Mouse (Mus musculus): ENCODE data around the gene Nr2f2.
A peak's percentile ranks its signal among the peaks of the same experiment; 100 is the strongest.

The Nr2f2 gene

DNA sequence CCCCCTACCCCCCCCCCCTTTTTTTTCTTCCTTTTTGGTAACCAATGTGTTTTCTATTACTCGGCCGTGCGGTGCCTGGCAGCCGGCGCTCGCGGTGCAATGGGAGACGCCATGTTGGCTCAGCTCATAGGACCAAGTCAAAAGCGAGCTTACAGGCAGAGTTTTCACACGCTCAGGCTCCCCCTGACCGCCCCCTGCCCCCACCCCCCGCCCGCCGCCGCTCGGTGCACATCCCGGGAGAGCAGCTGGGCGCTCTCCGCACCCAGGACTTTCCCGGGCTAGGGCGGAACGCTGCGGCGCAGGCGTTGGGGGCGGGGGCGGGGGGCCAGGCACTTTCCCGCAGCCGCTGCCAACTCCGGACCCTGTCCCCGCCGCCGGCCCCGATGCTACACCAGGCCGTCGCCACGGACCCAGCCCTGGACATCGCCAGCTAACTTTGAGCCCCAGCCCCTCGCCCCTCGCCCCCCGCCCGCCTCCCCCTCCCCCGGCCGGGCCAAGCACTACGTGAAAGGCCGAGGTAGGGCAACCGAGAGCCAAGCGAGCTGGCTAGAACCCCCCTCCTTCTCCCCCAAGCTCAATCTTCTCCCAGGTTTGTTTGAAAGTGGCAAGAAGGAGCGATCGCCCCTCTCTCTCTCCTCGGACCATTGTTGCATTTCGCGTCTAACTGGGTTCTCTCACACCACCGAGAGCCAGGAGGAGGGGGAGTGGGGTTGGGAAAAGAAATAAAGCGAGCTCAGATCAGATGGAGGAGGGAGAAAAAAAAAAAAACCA lies 15.6 kb downstream of the Nr2f2 start:
- DNase-seq (ENCODE audit: low spot score in 2 of 2), result no peak

GRCm38 (mm10) chr7:70349981-70350670 lies 16.4 kb downstream of the Nr2f2 start:
- no peak for DNase-seq (ENCODE audit: low spot score in 2 of 2)

DNA sequence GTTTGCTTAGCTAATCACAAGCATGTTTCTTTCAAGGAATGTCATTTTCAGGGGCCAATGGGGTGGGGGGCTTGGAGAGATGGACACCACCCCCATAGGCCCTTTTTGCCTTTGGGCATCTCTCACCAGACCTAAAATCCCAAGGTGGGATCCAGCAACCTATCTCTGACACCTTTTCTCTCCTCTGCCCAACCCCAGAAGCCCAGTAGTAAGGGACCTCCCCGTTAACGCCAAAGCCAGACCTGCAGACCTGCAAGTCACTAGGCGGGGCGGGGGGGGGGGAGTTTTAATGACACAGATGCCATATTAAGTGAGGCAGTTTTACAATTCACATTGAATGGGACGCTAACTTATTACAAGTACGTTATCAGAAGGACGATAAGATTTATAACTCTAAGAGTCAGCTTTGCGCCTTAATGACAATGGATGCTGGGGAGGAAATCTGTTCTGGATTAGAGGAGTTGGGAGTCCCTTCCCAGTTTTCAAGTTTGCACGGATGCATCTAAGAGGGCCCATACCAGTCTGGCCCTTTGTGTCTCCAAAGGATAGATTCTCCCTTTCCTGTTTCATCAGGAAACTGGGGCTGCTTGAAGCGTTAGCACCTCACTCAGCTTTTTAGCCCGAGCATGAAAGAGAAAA lies 17.4 kb downstream of the Nr2f2 start:
- DNase-seq (ENCODE audit: low spot score in 2 of 2), result no peak

DNA sequence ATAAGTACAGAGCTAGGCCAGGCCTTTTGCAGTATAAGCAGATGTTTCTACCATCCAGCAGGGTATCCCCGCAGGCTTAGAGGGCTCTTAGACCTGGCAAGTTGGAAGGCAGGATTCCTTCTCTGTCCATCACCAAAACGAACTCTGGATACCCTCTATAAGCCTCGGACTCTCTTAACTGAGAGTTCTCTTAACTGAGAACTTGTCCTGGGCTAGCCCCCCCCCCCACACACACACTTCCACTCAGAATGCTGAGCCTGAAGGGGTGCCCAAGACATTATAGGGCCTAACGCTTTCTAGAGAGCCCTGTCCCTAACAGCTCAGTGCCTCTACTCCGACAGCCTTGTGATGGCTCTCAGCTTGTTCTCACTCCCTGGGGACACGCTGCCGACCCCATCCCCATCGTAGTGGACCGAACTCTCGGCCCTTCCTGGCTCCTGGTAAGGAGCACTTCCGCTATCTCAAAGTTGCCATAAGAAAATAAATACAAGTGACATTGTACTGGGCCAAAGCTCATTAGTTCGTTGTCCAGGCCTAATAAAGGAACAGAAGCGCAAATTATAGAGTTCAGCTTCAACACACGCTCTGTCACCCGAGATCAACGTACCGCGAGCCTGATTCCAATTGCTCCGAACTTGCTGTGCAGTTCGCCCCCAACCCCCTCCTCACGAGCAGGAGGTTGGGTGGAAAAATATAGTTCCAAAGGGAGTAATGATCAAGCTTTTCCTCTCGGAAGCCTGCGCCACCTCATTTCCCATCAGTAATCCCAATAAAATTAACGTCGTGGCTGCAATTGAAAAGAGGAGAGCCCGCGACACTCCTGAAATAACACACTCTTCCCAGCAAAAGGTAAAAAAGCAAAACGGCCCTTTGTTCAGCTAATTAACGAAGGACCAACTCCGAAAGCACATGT lies 18.2 kb downstream of the Nr2f2 start:
- no peak for DNase-seq (ENCODE audit: low spot score in 2 of 2)

- DNase-seq (ENCODE audit: low spot score in 2 of 2), result no peak
These were observed 18.9 kb downstream of the Nr2f2 start for GRCm38 (mm10) chr7:70347618-70347958.

DNA sequence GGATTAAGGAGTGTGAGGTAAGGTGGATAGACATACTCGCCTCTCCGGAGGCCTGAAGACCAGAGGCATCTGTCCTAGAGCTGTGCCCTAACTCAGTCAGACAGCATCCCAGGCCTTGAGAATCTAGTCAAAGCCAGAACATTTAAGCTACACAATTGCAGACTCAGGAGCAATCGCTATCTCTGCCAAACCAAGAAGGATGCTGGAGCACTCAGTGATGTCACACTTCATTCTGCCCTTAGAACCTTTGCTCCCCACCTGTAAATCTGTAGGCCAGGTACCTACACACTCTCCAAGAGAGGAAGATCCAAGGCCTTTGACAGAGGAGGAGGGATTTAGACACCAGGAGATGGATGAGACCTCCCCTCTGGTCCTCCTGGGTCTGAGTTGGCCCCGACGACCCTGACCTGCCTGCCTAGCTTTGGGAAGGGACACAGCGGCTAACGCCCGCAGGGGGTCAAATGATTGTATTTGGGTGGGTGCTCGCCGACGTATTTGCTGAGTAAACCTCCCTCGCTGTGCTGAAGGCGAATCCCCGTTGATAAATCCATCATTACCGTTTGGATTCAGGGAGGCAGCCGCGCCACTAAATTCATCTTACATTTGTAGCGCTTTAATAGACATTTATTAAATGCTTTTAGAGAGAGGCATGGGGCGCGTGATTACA lies 19.5 kb downstream of the Nr2f2 start:
- no peak for DNase-seq (ENCODE audit: low spot score in 2 of 2)

- peak in 1 of 2 experiments; percentile 22 for DNase-seq (ENCODE audit: low spot score in 2 of 2)
These were observed 20.5 kb downstream of the Nr2f2 start for GRCm38 (mm10) chr7:70346010-70346536.

DNA sequence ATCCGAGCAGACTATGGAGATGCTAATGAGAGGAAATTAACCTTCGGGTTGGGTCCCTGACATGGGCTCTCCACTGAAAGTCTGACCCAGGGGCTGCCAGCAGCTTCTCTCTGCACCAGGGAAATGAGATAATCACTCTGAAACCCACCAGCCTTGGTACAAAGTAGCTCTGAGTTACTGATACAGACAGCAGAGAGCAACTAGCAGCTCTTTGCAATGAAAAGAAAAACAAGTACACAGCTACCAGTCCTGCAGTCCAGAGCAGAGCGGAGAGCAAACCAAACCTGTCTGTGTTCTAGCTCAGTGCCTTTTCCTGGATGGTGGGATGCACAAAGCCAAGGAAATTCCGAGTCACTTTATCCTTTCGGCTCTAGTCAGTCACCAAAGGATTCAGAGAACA lies 23.1 kb downstream of the Nr2f2 start:
- no peak for DNase-seq (ENCODE audit: low spot score in 2 of 2)

DNA sequence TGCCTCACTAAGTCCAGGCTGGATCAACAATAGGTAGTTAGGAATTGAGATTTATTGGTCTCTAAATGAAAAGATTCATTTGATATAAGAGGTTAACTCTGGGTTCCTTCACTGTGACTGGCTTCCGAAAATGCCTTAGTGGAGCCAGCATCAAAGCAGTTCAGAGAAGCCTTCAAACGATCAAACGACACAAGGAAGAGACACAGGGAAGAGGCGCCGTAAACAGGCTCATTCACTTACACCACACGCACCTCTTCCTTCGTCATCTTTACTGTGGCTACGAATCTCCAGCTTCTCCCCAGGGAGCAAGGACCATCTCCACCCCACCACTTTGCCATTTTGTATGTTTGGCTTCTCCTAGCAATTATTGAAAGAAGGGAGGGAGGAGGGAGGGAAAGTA lies 23.8 kb downstream of the Nr2f2 start:
- DNase-seq (ENCODE audit: low spot score in 2 of 2), result no peak

DNA sequence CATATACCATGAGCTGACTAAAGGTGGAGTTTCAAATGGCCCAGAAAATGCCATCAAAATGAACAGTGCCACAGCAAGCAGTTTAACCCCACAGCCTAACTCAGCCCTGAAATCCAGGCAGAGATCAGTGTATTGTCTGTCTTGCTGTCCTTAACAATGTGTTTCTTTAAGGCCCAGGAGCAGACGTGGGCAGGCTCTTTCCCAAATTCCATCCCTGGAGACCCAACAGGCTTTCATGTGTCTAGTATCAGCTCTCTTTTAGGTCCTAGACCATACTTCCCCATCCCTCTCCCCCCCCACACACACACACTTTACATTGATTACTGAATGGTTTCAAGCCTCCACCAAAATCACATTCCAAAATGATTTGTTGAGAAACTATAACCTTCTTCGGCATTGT lies 24.5 kb downstream of the Nr2f2 start:
- DNase-seq (ENCODE audit: low spot score in 2 of 2), result no peak

DNA sequence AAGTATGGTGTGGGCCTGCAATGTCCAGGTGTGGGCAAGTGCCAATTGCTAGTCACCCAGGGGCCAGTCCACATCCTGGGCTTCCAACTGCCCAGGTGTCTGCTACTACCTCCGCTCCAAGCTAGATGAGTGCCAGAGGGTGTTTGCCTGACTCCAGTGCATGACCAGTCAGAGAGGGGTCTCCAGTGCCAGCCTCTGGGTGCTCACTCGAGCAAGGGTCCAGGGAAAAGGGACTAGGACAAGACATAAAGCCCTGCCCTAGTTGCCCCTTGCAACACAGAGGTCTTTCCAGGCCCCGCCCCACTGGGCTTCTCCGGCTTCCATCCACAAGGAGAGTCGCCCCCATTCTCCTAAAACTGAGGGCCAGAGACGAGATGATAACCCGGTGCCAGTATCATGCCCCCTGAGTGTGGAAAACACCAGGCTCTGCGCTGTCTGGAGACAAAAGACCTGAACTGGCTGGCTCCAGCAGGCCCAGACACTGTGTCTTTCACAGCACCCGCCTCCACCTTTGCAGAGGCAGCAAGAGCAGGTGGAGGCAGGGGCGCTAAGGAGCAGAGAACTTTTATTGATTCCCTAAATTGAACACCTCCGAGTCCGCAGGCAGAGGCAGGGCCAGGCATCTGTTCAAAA lies 26.4 kb downstream of the Nr2f2 start:
- DNase-seq (ENCODE audit: low spot score in 2 of 2), result no peak

DNA sequence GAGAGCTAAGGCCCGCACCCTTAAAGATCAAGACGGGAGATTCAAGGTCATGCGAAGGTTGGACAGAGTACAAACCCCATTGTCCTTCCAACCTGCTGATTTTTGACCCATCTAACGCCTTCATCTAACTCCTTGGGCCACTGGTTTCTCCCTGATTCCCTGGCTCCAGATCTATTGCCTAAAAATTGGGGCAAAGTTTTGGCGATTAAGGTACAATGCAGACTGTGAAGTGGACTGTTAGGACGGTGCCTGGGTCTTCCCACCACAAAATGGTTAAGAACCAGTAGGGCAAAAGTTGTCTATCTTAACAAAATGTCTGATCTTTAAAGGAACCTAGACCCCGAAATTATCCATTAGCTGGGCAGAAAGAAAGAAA lies 28.3 kb downstream of the Nr2f2 start:
- DNase-seq (ENCODE audit: low spot score in 2 of 2), result no peak

DNA sequence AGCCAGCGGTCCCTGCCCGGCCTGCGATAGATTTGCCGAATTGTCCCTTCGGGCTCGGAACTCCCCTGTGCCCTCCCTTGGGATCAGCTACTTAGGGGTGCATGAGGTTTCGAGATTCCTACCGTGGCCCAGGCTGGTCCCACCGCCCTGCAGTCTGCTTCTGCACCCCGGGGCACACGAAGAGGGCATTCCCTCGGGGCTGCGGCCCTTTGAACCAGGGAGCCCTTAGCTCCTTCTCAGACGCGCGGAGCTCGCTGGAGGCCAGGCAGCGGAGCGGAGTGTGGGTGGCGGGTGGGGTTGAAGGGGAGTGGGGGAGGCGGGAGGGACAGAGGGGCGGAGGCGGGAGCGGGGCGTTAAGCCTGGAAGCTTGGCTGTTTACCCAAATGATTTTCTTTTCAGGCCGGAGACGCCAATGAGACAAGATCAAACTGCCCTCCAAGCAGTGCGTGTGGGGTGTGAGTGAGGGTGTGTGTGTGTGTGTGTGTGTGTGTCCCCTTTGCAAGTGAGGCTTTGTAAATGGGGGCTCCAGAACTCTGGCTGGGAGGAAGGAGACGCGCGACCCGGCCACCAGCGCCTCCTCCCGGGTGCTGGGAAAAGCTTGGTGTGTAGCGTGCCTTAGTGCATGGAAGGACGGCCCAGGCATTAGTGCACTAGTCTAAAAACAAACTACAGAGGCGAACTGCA lies 28.8 kb downstream of the Nr2f2 start:
- no peak for DNase-seq (ENCODE audit: low spot score in 2 of 2)

DNA sequence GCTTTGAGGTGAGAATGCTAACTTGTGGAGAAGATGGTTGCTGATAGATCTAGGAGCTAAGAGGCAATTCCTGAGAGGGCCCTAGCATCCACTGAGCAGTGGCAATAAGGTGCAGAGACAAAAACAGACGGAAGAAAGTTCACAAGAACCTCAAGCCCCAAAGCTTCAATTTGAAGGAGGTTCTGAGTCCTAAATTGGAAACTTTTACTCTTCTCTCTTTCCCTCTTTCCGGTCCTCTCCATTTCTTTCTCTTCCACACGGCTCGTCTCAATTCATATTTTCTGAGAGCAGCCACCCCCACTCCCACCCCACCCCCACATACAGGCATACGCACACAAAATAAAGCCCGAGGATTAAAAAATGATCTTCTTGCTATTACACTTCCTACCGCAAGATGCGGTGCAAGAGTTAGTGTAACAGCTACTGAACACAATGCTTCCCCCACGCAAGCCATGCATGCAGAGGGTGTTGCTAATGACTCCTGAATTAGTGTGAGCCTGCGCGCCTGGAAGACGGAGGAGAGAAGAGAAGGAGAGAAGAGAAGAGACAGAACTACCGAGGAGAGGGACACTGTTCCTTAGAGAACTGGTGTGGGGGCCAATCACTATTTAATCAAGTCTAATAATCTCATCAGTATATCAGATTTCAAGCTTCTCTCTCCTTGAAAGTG lies 29.8 kb downstream of the Nr2f2 start:
- DNase-seq (ENCODE audit: low spot score in 2 of 2), result no peak

- DNase-seq (ENCODE audit: low spot score in 2 of 2), result no peak
These were observed 30.4 kb downstream of the Nr2f2 start for GRCm38 (mm10) chr7:70336126-70336525.

DNA sequence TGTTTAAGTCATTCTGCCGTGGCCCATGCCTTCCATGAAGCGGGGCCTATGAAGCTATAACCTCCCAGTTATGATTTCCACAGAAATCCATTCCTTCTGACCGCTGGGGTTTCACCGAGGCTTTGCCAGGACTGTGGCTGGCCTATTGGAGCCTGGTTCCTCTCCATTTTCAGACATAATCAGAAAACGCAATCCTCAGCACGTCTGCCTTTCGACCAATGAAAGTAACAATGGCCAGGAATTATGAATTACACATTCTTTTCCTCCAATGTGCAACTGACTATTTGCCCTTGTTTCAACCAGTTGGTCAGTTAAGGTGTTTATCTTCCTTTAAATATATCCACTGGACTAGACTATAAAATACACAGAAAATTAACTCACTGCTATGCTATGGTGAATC lies 31.1 kb downstream of the Nr2f2 start:
- DNase-seq (ENCODE audit: low spot score in 2 of 2), result no peak

DNA sequence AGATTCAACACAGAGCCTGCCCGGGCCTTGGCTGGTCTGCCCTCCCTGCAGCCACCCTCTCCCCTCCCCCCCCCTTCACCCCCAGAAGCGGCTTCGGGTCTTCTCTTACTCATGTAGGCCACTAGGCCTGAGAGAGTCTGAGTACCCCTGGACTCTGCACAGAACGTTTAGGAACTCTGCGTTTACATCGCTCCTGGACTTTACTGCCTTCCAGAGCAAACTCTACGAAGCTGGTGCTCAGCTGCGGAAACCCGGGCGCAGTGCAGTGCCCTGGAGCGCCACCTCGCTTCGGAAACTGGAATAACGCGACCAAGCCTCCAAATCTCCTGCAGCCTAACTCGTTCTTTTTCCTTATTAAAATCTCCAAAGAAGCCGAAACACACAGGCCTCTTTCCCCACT lies 31.7 kb downstream of the Nr2f2 start:
- no peak for DNase-seq (ENCODE audit: low spot score in 2 of 2)

DNA sequence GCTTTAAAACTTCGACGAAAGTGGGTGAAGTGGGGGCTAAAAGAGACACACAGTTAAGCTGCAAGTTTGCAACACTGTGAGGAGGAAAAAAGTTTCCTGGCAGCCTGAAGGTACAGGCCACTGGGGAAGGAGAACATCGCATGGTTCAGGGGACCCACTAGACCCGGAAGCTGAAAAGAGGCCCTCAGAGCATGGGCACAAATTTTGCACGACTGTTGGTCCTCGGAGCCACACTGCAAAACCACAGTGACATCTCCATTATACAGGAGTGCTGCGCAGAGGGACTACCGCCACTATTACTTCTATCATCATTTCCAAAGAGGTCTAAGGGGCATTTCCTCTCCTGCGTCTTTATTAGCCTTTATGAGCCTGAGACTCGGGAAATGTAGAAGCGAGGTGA lies 32.7 kb downstream of the Nr2f2 start:
- DNase-seq (ENCODE audit: low spot score in 2 of 2), result no peak

DNA sequence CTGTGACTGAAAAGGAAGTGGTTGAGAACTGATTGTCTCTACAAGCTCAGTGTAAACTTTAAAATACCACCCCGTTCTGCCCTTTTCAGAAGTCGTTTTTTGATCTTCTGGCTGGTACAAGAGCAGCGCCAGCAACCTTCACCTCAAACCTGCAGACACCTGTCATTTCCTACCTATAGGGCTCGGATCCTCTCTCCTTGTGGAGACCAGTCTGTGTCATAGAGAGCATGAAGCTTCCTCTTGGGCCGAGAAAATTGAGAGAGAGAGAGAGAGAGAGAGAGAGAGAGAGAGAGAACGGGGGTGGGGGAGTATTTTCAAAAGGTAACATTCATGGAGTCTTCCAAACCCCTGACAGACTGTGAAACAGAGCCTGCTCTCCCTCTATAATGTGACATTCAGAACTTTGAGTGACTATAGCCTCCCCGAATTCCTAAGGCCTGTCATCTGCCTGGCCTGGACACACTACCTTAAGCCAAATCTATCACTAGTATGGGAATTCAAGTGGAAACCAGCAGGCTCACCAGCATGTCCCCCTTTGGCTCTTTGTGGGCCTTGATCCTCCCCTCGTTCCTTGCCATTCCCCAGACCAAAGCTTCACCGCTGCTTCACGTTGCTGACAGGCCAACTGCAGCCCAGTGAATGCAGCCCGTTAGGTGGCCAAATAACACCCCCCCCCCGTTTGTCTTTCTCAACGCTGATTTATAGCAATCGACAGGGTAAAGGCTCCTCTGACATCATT lies 33.4 kb downstream of the Nr2f2 start:
- DNase-seq (ENCODE audit: low spot score in 2 of 2), result no peak

Measured in spleen, postnatal 36 days (tissue).